Mouse (Mus musculus): ENCODE data around the gene Nfil3. TPM values are rescaled to one million over a fixed set of nuclear protein-coding genes. Genes with fewer than 3 reads are reported as not detected.

Gene Nfil3
- polyA plus RNA-seq, 1 experiment: 4.0 TPM

- H3K4me1 ChIP-seq (ENCODE audit: control insufficient read depth, insufficient read depth, low read length): peaks cover 4% of the 10 kb centered on the region; the same call in 1 of the 2 replicates
- no peaks in the 10 kb centered on the region for H3K27me3 ChIP-seq (replicated peaks; ENCODE audit: control insufficient read depth, insufficient read depth, low read length)
- H3K27ac ChIP-seq (ENCODE audit: insufficient read depth, low read depth, low read length): no peak overlapping the region
- TF ChIP-seq POLR2A (IDR thresholded peaks at IDR 0.05; ENCODE audit: low read depth, low read length) (no peak), CTCF (conservative IDR thresholded peaks at IDR 0.05; ENCODE audit: insufficient read depth, insufficient read length, low read depth, low read length) (no peak)
- no peak overlapping the region for H3K4me3 ChIP-seq (ENCODE audit: insufficient read depth, low read depth, low read length)
- no peak for DNase-seq
- WGBS: 79% methylated on average over 12 of the region's 12 CpGs
- H3K36me3 ChIP-seq (ENCODE audit: control insufficient read depth, insufficient read depth, low read length): no peaks in the 10 kb centered on the region
Observed at GRCm38 (mm10) chr13:52985508-52986214, 4.8 kb upstream of the Nfil3 start.

- TF ChIP-seq POLR2A (IDR thresholded peaks at IDR 0.05; ENCODE audit: low read depth, low read length): no peak
- peak; percentile 70 for TF ChIP-seq CTCF (conservative IDR thresholded peaks at IDR 0.05; ENCODE audit: insufficient read depth, insufficient read length, low read depth, low read length)
- Histone ChIP-seq H3K4me3 (ENCODE audit: insufficient read depth, low read depth, low read length) (no peak overlapping the region), H3K27me3 (replicated peaks; ENCODE audit: control insufficient read depth, insufficient read depth, low read length) (no peaks in the 10 kb centered on the region), H3K36me3 (ENCODE audit: control insufficient read depth, insufficient read depth, low read length) (no peaks in the 10 kb centered on the region), H3K4me1 (ENCODE audit: control insufficient read depth, insufficient read depth, low read length) (peaks cover 14% of the 10 kb centered on the region), H3K27ac (ENCODE audit: insufficient read depth, low read depth, low read length) (no peak overlapping the region)
- peak; percentile 92 for DNase-seq
- WGBS: 2% methylated on average over 12 of the region's 12 CpGs
Observed at GRCm38 (mm10) chr13:52982703-52983102, 1.8 kb upstream of the Nfil3 start.

- H3K27ac ChIP-seq (ENCODE audit: insufficient read depth, low read depth, low read length): peak overlapping the region; percentile 49; the same call in 1 of the 2 replicates
- peak overlapping the region; percentile 76 for H3K4me3 ChIP-seq (ENCODE audit: insufficient read depth, low read depth, low read length)
- TF ChIP-seq POLR2A (IDR thresholded peaks at IDR 0.05; ENCODE audit: low read depth, low read length) (no peak), CTCF (conservative IDR thresholded peaks at IDR 0.05; ENCODE audit: insufficient read depth, insufficient read length, low read depth, low read length) (no peak)
- 2% methylated on average over 51 of the region's 51 CpGs for whole genome bisulfite sequencing
- peak; percentile 53 for DNase-seq
- no peaks in the 10 kb centered on the region for H3K36me3 ChIP-seq (ENCODE audit: control insufficient read depth, insufficient read depth, low read length)
- peaks cover 24% of the 10 kb centered on the region for H3K4me1 ChIP-seq (ENCODE audit: control insufficient read depth, insufficient read depth, low read length)
- H3K27me3 ChIP-seq (replicated peaks; ENCODE audit: control insufficient read depth, insufficient read depth, low read length): no peaks in the 10 kb centered on the region
Observed at GRCm38 (mm10) chr13:52981441-52982281, 788 bp upstream of the Nfil3 start.

- under 1% methylated on average over 77 of the region's 77 CpGs for WGBS
- H3K36me3 ChIP-seq (ENCODE audit: control insufficient read depth, insufficient read depth, low read length): no peaks in the 10 kb centered on the region
- peak overlapping the region; percentile 77 for H3K4me3 ChIP-seq (ENCODE audit: insufficient read depth, low read depth, low read length)
- DNase-seq: peak; percentile 84
- peak overlapping the region; percentile 78 for H3K27ac ChIP-seq (ENCODE audit: insufficient read depth, low read depth, low read length)
- TF ChIP-seq CTCF (conservative IDR thresholded peaks at IDR 0.05; ENCODE audit: insufficient read depth, insufficient read length, low read depth, low read length): no peak
- no peak for TF ChIP-seq POLR2A (IDR thresholded peaks at IDR 0.05; ENCODE audit: low read depth, low read length)
- peaks cover 29% of the 10 kb centered on the region for H3K4me1 ChIP-seq (ENCODE audit: control insufficient read depth, insufficient read depth, low read length)
- H3K27me3 ChIP-seq (replicated peaks; ENCODE audit: control insufficient read depth, insufficient read depth, low read length): no peaks in the 10 kb centered on the region
Observed at GRCm38 (mm10) chr13:52980211-52980950, 492 bp downstream of the Nfil3 start.

GRCm38 (mm10) chr13:52979331-52980051 lies 1.4 kb downstream of the Nfil3 start:
- H3K4me3 ChIP-seq (ENCODE audit: insufficient read depth, low read depth, low read length): peak overlapping the region; percentile 77; the same call in 1 of the 2 replicates
- DNase-seq: peak; percentile 73
- no peaks in the 10 kb centered on the region for H3K36me3 ChIP-seq (ENCODE audit: control insufficient read depth, insufficient read depth, low read length)
- H3K27ac ChIP-seq (ENCODE audit: insufficient read depth, low read depth, low read length): no peak overlapping the region; the same call in 1 of the 2 replicates
- no peak for TF ChIP-seq POLR2A (IDR thresholded peaks at IDR 0.05; ENCODE audit: low read depth, low read length)
- no peak for TF ChIP-seq CTCF (conservative IDR thresholded peaks at IDR 0.05; ENCODE audit: insufficient read depth, insufficient read length, low read depth, low read length)
- 1% methylated on average over 22 of the region's 22 CpGs for WGBS
- no peaks in the 10 kb centered on the region for H3K27me3 ChIP-seq (replicated peaks; ENCODE audit: control insufficient read depth, insufficient read depth, low read length)
- H3K4me1 ChIP-seq (ENCODE audit: control insufficient read depth, insufficient read depth, low read length): peaks cover 30% of the 10 kb centered on the region

- TF ChIP-seq CTCF (conservative IDR thresholded peaks at IDR 0.05; ENCODE audit: insufficient read depth, insufficient read length, low read depth, low read length) (no peak), POLR2A (IDR thresholded peaks at IDR 0.05; ENCODE audit: low read depth, low read length) (no peak)
- WGBS: 2% methylated on average over 63 of the region's 64 CpGs
Observed at GRCm38 (mm10) chr13:52978321-52978981, 2.4 kb downstream of the Nfil3 start.

More at GRCm38 (mm10) chr13:52978321-52978981, 2.4 kb downstream of the Nfil3 start:
- Histone ChIP-seq H3K36me3 (ENCODE audit: control insufficient read depth, insufficient read depth, low read length) (no peaks in the 10 kb centered on the region), H3K4me1 (ENCODE audit: control insufficient read depth, insufficient read depth, low read length) (peaks cover 30% of the 10 kb centered on the region), H3K27ac (ENCODE audit: insufficient read depth, low read depth, low read length) (no peak overlapping the region; the same call in 1 of the 2 replicates), H3K4me3 (ENCODE audit: insufficient read depth, low read depth, low read length) (peak overlapping the region; percentile 49), H3K27me3 (replicated peaks; ENCODE audit: control insufficient read depth, insufficient read depth, low read length) (no peaks in the 10 kb centered on the region)
- peak; percentile 70 for DNase-seq

All from kidney, adult 2 months (tissue).